Mouse (Mus musculus): ENCODE measurements around the gene Guca2a.
"Not testable (repeated sequence)": the region's sequence is repeated elsewhere in the genome, so short reads cannot be mapped to it uniquely, and the experiment has no call there.

Gene Guca2a

DNA sequence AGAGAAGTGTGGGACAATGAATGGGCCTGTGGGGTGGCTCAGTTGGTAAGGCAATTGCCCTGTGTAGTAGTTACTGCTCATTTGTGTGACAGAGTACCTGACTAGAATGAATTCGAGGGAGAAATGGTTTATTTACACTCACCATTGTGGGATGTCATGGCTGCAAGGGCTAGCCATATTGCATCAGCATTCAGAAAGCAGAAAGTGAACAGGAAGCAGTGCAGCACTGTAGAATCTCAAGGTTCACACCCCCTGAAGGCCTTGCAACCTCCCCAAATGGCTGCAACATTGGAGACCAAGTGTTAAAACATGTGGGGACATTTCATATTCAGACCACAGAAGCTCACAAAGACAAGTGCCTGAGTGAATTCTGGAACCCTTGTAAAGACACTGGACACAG, 23.4 kb upstream of the Guca2a start:
- H3K27me3 ChIP-seq (ENCODE audit: insufficient read depth, low read length): no peaks in the 10 kb centered on the region
- H3K4me3 ChIP-seq (replicated peaks; ENCODE audit: low read length): no peak overlapping the region
- no peaks in the 10 kb centered on the region for H3K9me3 ChIP-seq (ENCODE audit: low read length)
- no peaks in the 10 kb centered on the region for H3K4me1 ChIP-seq (replicated peaks; ENCODE audit: low read depth, low read length)
- TF ChIP-seq POU5F1 (IDR thresholded peaks at IDR 0.05; ENCODE audit: borderline replicate concordance, low read length) (no peak), NANOG (IDR thresholded peaks at IDR 0.05; ENCODE audit: borderline replicate concordance, low read length) (no peak), CTCF (conservative IDR thresholded peaks at IDR 0.05; ENCODE audit: low read length) (no peak)
- peaks cover 20% of the 10 kb centered on the region for H3K36me3 ChIP-seq (ENCODE audit: insufficient read depth, low read length)

DNA sequence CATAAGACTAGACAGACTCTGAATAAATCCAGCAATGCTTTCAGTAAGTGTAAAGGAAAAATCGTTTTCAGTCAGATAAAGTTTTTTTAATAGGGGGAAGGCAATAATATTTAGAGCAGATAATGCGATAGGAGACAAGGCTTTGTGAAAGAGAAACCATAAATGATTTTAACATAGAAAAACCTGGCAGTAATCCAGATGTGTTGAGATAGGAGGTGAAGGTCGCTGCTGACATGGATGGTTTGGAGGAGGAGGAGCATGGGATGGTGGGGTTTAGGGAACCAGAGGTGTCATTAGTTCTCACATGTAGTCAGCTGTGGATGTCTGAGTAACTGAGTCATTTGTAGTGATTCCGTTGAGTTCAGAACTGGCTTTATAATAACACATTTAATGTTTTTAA, 22.8 kb upstream of the Guca2a start:
- H3K27me3 ChIP-seq (ENCODE audit: insufficient read depth, low read length): no peaks in the 10 kb centered on the region
- TF ChIP-seq POU5F1 (IDR thresholded peaks at IDR 0.05; ENCODE audit: borderline replicate concordance, low read length) (no peak), NANOG (IDR thresholded peaks at IDR 0.05; ENCODE audit: borderline replicate concordance, low read length) (no peak), CTCF (conservative IDR thresholded peaks at IDR 0.05; ENCODE audit: low read length) (no peak)
- H3K4me1 ChIP-seq (replicated peaks; ENCODE audit: low read depth, low read length): no peaks in the 10 kb centered on the region

GRCm38 (mm10) chr4:119626081-119626645, 11.3 kb upstream of the Guca2a start:
- Histone ChIP-seq H3K27me3 (ENCODE audit: insufficient read depth, low read length) (no peaks in the 10 kb centered on the region), H3K4me1 (replicated peaks; ENCODE audit: low read depth, low read length) (peaks cover 22% of the 10 kb centered on the region), H3K4me3 (replicated peaks; ENCODE audit: low read length) (no peak overlapping the region), H3K9me3 (ENCODE audit: low read length) (no peaks in the 10 kb centered on the region), H3K36me3 (ENCODE audit: insufficient read depth, low read length) (peaks cover 85% of the 10 kb centered on the region)
- TF ChIP-seq CTCF (conservative IDR thresholded peaks at IDR 0.05; ENCODE audit: low read length) (no peak), NANOG (IDR thresholded peaks at IDR 0.05; ENCODE audit: borderline replicate concordance, low read length) (peak; percentile 67; the same call in 1 of the 2 replicates), POU5F1 (IDR thresholded peaks at IDR 0.05; ENCODE audit: borderline replicate concordance, low read length) (no peak)

More for the DNA sequence above, 22.8 kb upstream of the Guca2a start:
- H3K36me3 ChIP-seq (ENCODE audit: insufficient read depth, low read length): peaks cover 27% of the 10 kb centered on the region
- H3K4me3 ChIP-seq (replicated peaks; ENCODE audit: low read length): no peak overlapping the region
- H3K9me3 ChIP-seq (ENCODE audit: low read length): no peaks in the 10 kb centered on the region

GRCm38 (mm10) chr4:119626876-119627275, 10.6 kb upstream of the Guca2a start:
- TF ChIP-seq CTCF (conservative IDR thresholded peaks at IDR 0.05; ENCODE audit: low read length) (no peak), POU5F1 (IDR thresholded peaks at IDR 0.05; ENCODE audit: borderline replicate concordance, low read length) (no peak), NANOG (IDR thresholded peaks at IDR 0.05; ENCODE audit: borderline replicate concordance, low read length) (no peak)
- H3K4me3 ChIP-seq (replicated peaks; ENCODE audit: low read length): no peak overlapping the region

DNA sequence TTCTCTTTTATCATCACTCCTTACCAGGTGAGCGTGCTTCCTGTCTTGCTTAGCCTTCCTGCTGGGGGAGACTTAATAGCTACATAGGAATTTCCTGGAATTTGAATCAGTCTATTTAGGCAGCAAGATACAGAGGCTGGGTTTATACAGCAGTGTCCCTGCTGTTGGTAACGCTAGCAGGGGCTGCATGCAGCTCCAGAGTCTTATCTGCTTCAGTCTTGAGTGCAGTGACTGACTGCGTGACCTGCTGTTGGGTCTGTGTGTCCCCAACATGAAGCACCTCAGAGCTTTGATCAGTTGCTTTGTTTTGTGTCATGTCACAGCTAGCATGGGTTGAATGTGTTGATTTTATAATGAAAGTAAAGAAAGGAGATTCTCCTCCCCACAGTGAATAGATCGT, 10.2 kb upstream of the Guca2a start:
- Histone ChIP-seq H3K4me3 (replicated peaks; ENCODE audit: low read length) (no peak overlapping the region), H3K27me3 (ENCODE audit: insufficient read depth, low read length) (no peaks in the 10 kb centered on the region), H3K36me3 (ENCODE audit: insufficient read depth, low read length) (peaks cover 74% of the 10 kb centered on the region), H3K4me1 (replicated peaks; ENCODE audit: low read depth, low read length) (peaks cover 33% of the 10 kb centered on the region), H3K9me3 (ENCODE audit: low read length) (no peaks in the 10 kb centered on the region)
- TF ChIP-seq CTCF (conservative IDR thresholded peaks at IDR 0.05; ENCODE audit: low read length): no peak
- no peak for TF ChIP-seq NANOG (IDR thresholded peaks at IDR 0.05; ENCODE audit: borderline replicate concordance, low read length)
- TF ChIP-seq POU5F1 (IDR thresholded peaks at IDR 0.05; ENCODE audit: borderline replicate concordance, low read length): no peak

More at GRCm38 (mm10) chr4:119626876-119627275, 10.6 kb upstream of the Guca2a start:
- H3K4me1 ChIP-seq (replicated peaks; ENCODE audit: low read depth, low read length): peaks cover 29% of the 10 kb centered on the region
- no peaks in the 10 kb centered on the region for H3K27me3 ChIP-seq (ENCODE audit: insufficient read depth, low read length)
- no peaks in the 10 kb centered on the region for H3K9me3 ChIP-seq (ENCODE audit: low read length)
- H3K36me3 ChIP-seq (ENCODE audit: insufficient read depth, low read length): peaks cover 77% of the 10 kb centered on the region

DNA sequence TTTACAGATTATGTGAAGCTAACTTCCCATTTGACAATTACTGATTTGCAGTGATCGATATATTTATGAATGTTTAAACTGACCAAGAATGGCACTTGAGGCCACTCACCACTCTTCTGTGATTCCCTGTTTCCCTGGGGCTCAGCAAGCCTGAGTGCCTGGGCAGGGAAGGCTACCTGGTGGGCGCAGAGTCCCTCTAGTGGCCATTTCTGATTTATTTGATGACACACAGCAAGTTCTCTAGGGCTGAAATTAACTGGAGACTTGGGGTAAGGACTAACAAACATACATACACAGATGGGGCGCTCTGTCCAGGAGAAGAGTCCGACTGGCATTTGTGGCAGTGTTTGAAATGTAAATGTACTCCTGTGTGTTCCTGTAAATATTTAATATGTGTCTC, 9.1 kb upstream of the Guca2a start:
- not testable (repeated sequence) for H3K9me3 ChIP-seq (ENCODE audit: low read length); H3K27me3 ChIP-seq (ENCODE audit: insufficient read depth, low read length); H3K4me3 ChIP-seq (replicated peaks; ENCODE audit: low read length)
- H3K36me3 ChIP-seq (ENCODE audit: insufficient read depth, low read length): peaks cover 68% of the 10 kb centered on the region
- peaks cover 44% of the 10 kb centered on the region for H3K4me1 ChIP-seq (replicated peaks; ENCODE audit: low read depth, low read length)

DNA sequence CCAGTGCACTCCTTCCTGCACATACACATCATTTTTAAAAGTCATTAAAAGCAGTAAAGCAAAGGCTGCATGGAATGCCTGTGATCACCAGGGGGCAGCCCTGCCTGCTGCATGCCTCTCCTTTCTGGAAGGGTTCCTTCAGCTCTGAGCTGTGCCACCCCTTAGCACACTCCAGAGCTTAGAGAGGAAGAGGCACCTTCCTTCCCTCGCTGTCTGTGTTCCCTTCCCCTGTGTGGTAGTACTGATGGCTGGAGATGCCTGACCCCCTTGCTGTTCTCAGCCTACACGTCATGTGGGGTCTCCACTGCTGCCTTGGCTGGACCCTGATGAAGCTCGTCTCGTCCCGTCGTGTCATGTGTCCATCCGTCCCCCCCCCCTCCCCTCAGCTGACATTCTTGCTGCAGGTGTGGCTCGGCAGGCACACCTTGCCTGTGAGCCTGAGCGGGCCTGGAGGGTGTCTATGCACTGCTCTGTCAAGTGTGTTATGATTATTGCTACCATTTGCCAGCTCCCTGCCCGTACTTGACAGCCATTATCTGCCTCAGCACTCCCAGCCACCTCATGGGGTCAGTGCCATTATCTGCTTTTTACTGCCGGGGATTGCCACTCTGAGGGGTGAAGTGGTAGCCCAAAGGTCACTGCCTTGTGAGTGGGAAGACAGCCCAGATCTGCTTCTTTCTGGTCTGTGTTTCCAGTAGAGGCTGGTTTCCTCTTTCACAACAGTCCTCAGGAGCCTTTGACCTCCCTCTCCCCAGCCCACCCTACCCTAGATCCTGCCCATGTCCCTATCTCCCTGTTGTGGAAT, 6.2 kb upstream of the Guca2a start:
- no peak overlapping the region for H3K4me3 ChIP-seq (replicated peaks; ENCODE audit: low read length)
- H3K36me3 ChIP-seq (ENCODE audit: insufficient read depth, low read length): peaks cover 43% of the 10 kb centered on the region
- H3K4me1 ChIP-seq (replicated peaks; ENCODE audit: low read depth, low read length): peaks cover 67% of the 10 kb centered on the region
- no peaks in the 10 kb centered on the region for H3K9me3 ChIP-seq (ENCODE audit: low read length)
- H3K27me3 ChIP-seq (ENCODE audit: insufficient read depth, low read length): no peaks in the 10 kb centered on the region
- TF ChIP-seq CTCF (conservative IDR thresholded peaks at IDR 0.05; ENCODE audit: low read length) (peak; percentile 35), POU5F1 (IDR thresholded peaks at IDR 0.05; ENCODE audit: borderline replicate concordance, low read length) (no peak)

DNA sequence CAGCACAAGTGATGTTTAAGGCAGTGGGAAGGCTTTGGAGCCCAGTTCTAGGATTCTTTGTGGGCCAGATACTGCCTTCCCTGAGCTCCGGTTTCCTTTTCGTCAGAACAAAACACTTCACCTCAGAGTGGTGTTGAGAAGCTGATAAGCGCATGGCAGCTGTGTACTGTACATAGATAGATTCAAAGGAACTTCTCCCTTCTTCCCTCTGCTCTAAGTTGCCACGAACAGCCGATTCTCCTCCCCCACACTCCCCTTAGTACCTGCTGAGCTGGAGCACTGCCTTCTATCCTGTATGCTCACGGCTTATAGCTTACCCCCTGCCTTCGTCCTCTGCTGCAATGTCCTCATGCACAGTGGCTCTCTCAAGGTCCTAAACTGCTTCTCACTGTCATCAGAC, 4.8 kb upstream of the Guca2a start:
- Histone ChIP-seq H3K4me3 (replicated peaks; ENCODE audit: low read length) (no peak overlapping the region), H3K36me3 (ENCODE audit: insufficient read depth, low read length) (peaks cover 31% of the 10 kb centered on the region), H3K4me1 (replicated peaks; ENCODE audit: low read depth, low read length) (peaks cover 81% of the 10 kb centered on the region), H3K27me3 (ENCODE audit: insufficient read depth, low read length) (no peaks in the 10 kb centered on the region), H3K9me3 (ENCODE audit: low read length) (no peaks in the 10 kb centered on the region)
- TF ChIP-seq CTCF (conservative IDR thresholded peaks at IDR 0.05; ENCODE audit: low read length): no peak
- TF ChIP-seq POU5F1 (IDR thresholded peaks at IDR 0.05; ENCODE audit: borderline replicate concordance, low read length): no peak
- TF ChIP-seq NANOG (IDR thresholded peaks at IDR 0.05; ENCODE audit: borderline replicate concordance, low read length): no peak

- peaks cover 27% of the 10 kb centered on the region for H3K36me3 ChIP-seq (ENCODE audit: insufficient read depth, low read length)
- TF ChIP-seq NANOG (IDR thresholded peaks at IDR 0.05; ENCODE audit: borderline replicate concordance, low read length): no peak
- TF ChIP-seq CTCF (conservative IDR thresholded peaks at IDR 0.05; ENCODE audit: low read length): no peak
- no peak for TF ChIP-seq POU5F1 (IDR thresholded peaks at IDR 0.05; ENCODE audit: borderline replicate concordance, low read length)
- peaks cover 87% of the 10 kb centered on the region for H3K4me1 ChIP-seq (replicated peaks; ENCODE audit: low read depth, low read length)
- H3K27me3 ChIP-seq (ENCODE audit: insufficient read depth, low read length): no peaks in the 10 kb centered on the region
- no peaks in the 10 kb centered on the region for H3K9me3 ChIP-seq (ENCODE audit: low read length)
- no peak overlapping the region for H3K4me3 ChIP-seq (replicated peaks; ENCODE audit: low read length)
These were observed 4.2 kb upstream of the Guca2a start for GRCm38 (mm10) chr4:119633342-119633741.
